Mouse (Mus musculus) adipose tissue, adult 10 weeks (tissue): Measurements from ENCODE around the gene Trpm1. TPM values are rescaled to one million over a fixed set of nuclear protein-coding genes. Genes with fewer than 3 reads are reported as not detected.

Experiments
- polyA plus RNA-seq: library from polyadenylated mRNA; stranded (reverse); fragments of 350-450 nt; fragmentation: Illumina TruSeq; extraction: RNeasy Lipid Tissue Mini Kit (QIAGEN cat#74804); gene quantifications from one replicate; pipeline ENCODE4 v1.2.3, GENCODE M21; 2014; ENCODE audit warnings: low read depth, low replicate concordance

Gene Trpm1
- polyA plus RNA-seq: 1.5 TPM

GRCm38 (mm10) chr7:64153535-64153934 lies at the start of gene Trpm1:
Trpm1 (plus strand) TSS chr7:64153835.

GRCm38 (mm10) chr7:64287414-64288091 lies 133.9 kb downstream of the Trpm1 start, which contains the start of gene Mtmr10:
Mtmr10 (plus strand) TSS chr7:64287653.

Other genes with a start within 250 kb of the Trpm1 start
- not detected for gene E030018B13Rik, start 237.0 kb upstream of the Trpm1 start, polyA plus RNA-seq
- gene Klf13, start 214.9 kb upstream of the Trpm1 start, polyA plus RNA-seq: 23.4 TPM
- gene Mtmr10, start 133.8 kb downstream of the Trpm1 start, polyA plus RNA-seq: 11.4 TPM
- 6.3 TPM for gene Fan1, start 220.3 kb downstream of the Trpm1 start, polyA plus RNA-seq
- 12.9 TPM for gene Mphosph10, start 238.4 kb downstream of the Trpm1 start, polyA plus RNA-seq
- gene Mcee, start 238.8 kb downstream of the Trpm1 start, polyA plus RNA-seq: 82.4 TPM